Mouse (Mus musculus): ENCODE results near the gene Mgea5. TPM values are rescaled to one million over a fixed set of nuclear protein-coding genes. Genes with fewer than 3 reads are reported as not detected.

The Mgea5 gene
- polyA plus RNA-seq, 1 experiment = 181 TPM

DNA sequence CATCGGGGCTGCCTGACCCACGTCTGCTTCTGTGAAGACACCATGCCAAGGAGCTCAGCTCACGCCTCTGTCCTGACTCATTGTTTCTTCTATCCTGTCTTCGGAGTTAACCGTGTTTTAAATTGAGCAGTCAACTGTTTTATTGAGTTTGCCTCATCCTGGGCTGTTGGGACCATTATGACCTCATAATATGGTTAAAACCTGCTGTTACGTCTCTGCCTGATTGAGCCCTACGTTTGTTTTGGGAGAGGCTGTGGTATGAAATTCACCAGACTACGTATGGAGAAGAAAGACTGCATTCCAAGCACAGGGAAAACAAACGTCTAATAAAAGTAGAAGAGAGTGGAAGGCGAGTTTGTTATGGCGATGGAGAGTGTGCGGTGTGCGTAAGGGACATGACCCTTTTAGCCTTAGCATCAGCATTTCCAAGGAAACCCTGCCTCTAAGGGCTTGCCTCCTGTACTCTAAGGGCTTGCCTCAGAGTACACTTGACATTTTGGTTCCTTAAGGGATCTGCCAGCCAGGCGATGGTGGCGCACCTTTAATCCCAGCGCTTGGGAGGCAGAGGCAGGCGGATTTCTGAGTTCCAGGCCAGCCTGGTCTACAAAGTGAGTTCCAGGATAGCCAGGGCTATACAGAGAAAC lies 418 bp upstream of the Mgea5 start:
- Histone ChIP-seq H3K27ac (ENCODE audit: insufficient read depth, low read length) (peak overlapping the region; percentile 59), H3K4me1 (ENCODE audit: control insufficient read depth, insufficient read depth, low read length) (peaks cover 1% of the 10 kb centered on the region), H3K27me3 (ENCODE audit: control insufficient read depth, insufficient read depth, low read length, poor library complexity, severe bottlenecking) (no peaks in the 10 kb centered on the region), H3K4me3 (ENCODE audit: low read depth, low read length) (peak overlapping the region; percentile 88), H3K9ac (ENCODE audit: low read depth, poor library complexity, severe bottlenecking) (peak overlapping the region; percentile 76), H3K9me3 (replicated peaks; ENCODE audit: control insufficient read depth, insufficient read depth, low read length, poor library complexity, severe bottlenecking) (no peaks in the 10 kb centered on the region), H3K36me3 (ENCODE audit: control insufficient read depth, insufficient read depth, low read length, poor library complexity, severe bottlenecking) (peaks cover 18% of the 10 kb centered on the region)
- TF ChIP-seq CTCF (IDR thresholded peaks at IDR 0.05; ENCODE audit: low read depth, low read length) = no peak
- peak; percentile 77 for TF ChIP-seq POLR2A (IDR thresholded peaks at IDR 0.05; ENCODE audit: insufficient read depth, low read length)

DNA sequence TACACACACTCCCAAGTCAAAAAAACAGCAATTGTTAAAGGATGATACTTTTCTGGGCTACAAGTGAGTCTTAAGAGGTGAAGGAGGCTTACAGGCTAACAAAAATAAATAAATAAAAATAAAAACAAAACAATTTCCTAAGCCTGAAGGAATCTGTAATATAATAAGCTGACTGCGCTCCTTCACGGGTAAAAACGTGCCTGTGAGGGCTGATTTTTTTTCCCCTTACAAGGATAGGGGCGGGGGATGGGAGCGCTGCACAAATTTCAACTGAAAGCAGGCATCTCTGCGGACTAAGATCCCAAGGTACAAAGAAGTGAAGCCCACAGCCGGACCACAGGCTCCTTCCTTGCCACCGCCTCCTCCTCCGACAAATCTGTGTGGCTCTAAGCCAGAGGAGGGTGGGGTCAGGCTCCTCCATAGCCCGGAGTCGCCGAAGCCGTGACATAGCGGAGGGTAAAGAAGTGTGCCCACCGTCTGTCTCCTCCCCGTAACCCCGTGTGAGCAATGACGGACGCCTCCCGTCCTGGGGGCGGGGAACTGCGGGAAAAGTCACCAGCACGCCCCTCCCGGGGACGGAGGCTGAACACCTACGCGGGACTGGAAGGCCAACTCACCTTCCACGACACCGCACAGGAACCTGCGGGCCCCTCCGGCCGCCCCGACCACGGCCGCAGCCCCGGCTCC lies 1.2 kb downstream of the Mgea5 start:
- Histone ChIP-seq H3K9me3 (replicated peaks; ENCODE audit: control insufficient read depth, insufficient read depth, low read length, poor library complexity, severe bottlenecking) (no peaks in the 10 kb centered on the region), H3K36me3 (ENCODE audit: control insufficient read depth, insufficient read depth, low read length, poor library complexity, severe bottlenecking) (peaks cover 31% of the 10 kb centered on the region), H3K27me3 (ENCODE audit: control insufficient read depth, insufficient read depth, low read length, poor library complexity, severe bottlenecking) (no peaks in the 10 kb centered on the region), H3K4me1 (ENCODE audit: control insufficient read depth, insufficient read depth, low read length) (peaks cover 1% of the 10 kb centered on the region), H3K27ac (ENCODE audit: insufficient read depth, low read length) (peak overlapping the region; percentile 11), H3K4me3 (ENCODE audit: low read depth, low read length) (peak overlapping the region; percentile 73), H3K9ac (ENCODE audit: low read depth, poor library complexity, severe bottlenecking) (peak overlapping the region; percentile 93)
- TF ChIP-seq CTCF (IDR thresholded peaks at IDR 0.05; ENCODE audit: low read depth, low read length) (no peak), POLR2A (IDR thresholded peaks at IDR 0.05; ENCODE audit: insufficient read depth, low read length) (no peak), EP300 (IDR thresholded peaks at IDR 0.05; ENCODE audit: insufficient read depth, low read depth, low read length) (no peak)

DNA sequence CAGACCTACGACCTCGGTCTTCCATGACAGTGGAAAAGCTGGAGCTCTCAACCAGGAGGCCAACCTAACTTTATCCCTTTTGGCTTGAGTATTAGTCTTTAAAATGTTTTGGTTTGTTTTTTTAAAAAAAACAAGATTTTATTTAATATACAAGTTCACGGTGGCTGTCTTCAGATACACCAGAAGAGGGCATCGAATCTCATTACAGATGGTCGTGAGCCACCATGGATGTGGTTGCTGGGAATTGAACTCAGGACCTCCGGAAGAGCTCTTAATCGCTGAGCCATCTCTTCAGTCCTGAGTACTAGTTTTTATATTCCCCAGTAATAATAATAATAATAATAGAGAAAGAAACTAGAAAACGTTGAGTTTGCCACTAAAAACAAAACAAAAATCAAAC lies 2.0 kb downstream of the Mgea5 start:
- Histone ChIP-seq H3K4me1 (ENCODE audit: control insufficient read depth, insufficient read depth, low read length) (peaks cover 1% of the 10 kb centered on the region), H3K27ac (ENCODE audit: insufficient read depth, low read length) (no peak overlapping the region), H3K9ac (ENCODE audit: low read depth, poor library complexity, severe bottlenecking) (peak overlapping the region; percentile 51), H3K27me3 (ENCODE audit: control insufficient read depth, insufficient read depth, low read length, poor library complexity, severe bottlenecking) (no peaks in the 10 kb centered on the region), H3K9me3 (replicated peaks; ENCODE audit: control insufficient read depth, insufficient read depth, low read length, poor library complexity, severe bottlenecking) (no peaks in the 10 kb centered on the region), H3K4me3 (ENCODE audit: low read depth, low read length) (peak overlapping the region; percentile 13; the same call in 1 of the 2 replicates), H3K36me3 (ENCODE audit: control insufficient read depth, insufficient read depth, low read length, poor library complexity, severe bottlenecking) (peaks cover 32% of the 10 kb centered on the region)
- TF ChIP-seq CTCF (IDR thresholded peaks at IDR 0.05; ENCODE audit: low read depth, low read length) (no peak), POLR2A (IDR thresholded peaks at IDR 0.05; ENCODE audit: insufficient read depth, low read length) (no peak), EP300 (IDR thresholded peaks at IDR 0.05; ENCODE audit: insufficient read depth, low read depth, low read length) (no peak)

DNA sequence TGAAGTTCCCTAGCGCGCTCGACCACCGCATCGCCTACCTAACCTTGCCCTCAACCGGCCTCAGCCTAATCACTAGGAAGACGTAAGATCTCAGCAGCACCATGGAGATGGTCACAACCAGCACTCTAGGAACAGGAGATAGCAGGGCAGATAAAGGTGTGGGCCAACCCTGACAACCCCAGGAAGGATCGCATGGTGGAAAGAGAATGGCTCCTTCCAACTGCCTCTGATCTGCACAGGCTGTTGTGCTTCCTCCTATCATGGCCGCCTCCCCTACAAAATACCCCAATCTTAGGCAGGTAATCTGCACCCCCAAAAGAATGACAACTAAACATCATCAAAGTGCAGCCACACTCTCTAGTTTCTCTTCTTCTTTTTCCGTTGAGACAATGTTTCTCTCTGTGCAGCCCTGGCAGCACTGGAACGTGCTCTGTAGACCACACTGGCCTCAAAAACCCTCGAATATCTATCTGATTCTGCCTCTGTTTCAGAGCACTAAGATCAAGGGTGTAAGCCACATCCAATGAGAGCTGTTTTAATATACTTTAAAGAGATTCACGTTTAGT lies 3.2 kb downstream of the Mgea5 start:
- Histone ChIP-seq H3K27me3 (ENCODE audit: control insufficient read depth, insufficient read depth, low read length, poor library complexity, severe bottlenecking) (no peaks in the 10 kb centered on the region), H3K36me3 (ENCODE audit: control insufficient read depth, insufficient read depth, low read length, poor library complexity, severe bottlenecking) (peaks cover 42% of the 10 kb centered on the region), H3K4me3 (ENCODE audit: low read depth, low read length) (no peak overlapping the region), H3K27ac (ENCODE audit: insufficient read depth, low read length) (no peak overlapping the region), H3K4me1 (ENCODE audit: control insufficient read depth, insufficient read depth, low read length) (peaks cover under 1% of the 10 kb centered on the region), H3K9me3 (replicated peaks; ENCODE audit: control insufficient read depth, insufficient read depth, low read length, poor library complexity, severe bottlenecking) (no peaks in the 10 kb centered on the region), H3K9ac (ENCODE audit: low read depth, poor library complexity, severe bottlenecking) (no peak overlapping the region)
- no peak for TF ChIP-seq CTCF (IDR thresholded peaks at IDR 0.05; ENCODE audit: low read depth, low read length)
- no peak for TF ChIP-seq EP300 (IDR thresholded peaks at IDR 0.05; ENCODE audit: insufficient read depth, low read depth, low read length)
- no peak for TF ChIP-seq POLR2A (IDR thresholded peaks at IDR 0.05; ENCODE audit: insufficient read depth, low read length)

DNA sequence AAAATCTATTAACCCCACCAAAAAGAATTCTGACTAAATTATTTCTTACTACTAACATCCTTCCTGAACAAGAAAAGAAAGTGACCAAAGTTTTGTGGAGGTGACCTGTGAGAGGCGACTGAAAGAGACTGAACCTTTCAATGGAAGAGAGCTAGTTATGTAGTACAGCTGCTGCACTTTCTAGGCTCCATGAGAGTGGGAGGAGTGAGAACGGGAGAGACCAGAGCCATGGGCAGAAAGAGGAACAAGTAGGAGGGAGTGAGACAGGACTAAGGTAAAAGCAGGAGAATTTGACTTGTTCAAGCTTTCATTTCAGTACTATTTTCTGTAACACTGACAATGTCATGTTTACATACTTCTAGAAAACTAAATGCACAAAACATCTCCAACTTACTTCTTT lies 8.2 kb downstream of the Mgea5 start:
- Histone ChIP-seq H3K36me3 (ENCODE audit: control insufficient read depth, insufficient read depth, low read length, poor library complexity, severe bottlenecking) (peaks cover 82% of the 10 kb centered on the region), H3K27ac (ENCODE audit: insufficient read depth, low read length) (no peak overlapping the region), H3K9me3 (replicated peaks; ENCODE audit: control insufficient read depth, insufficient read depth, low read length, poor library complexity, severe bottlenecking) (no peaks in the 10 kb centered on the region)

DNA sequence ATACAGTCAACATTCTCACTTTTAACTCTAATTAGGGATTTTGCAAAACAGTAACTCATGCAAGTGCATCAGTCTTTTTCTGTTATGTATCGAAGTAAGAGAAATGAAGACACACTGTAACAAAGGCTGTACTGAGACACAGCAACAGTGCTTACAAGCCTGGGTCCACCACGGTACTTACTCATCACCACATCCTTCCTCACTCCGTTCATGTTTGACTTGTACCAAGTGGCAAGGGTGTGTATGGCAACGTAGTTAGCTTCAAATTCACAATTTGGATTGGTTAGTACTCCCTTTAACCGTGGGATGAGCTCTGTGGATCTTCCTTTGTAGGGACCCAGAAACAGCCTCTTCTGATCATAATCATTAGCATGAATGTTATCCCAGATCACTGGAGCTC lies 12.1 kb downstream of the Mgea5 start:
- Histone ChIP-seq H3K27ac (ENCODE audit: insufficient read depth, low read length) (no peak overlapping the region), H3K9me3 (replicated peaks; ENCODE audit: control insufficient read depth, insufficient read depth, low read length, poor library complexity, severe bottlenecking) (no peaks in the 10 kb centered on the region), H3K9ac (ENCODE audit: low read depth, poor library complexity, severe bottlenecking) (no peak overlapping the region), H3K36me3 (ENCODE audit: control insufficient read depth, insufficient read depth, low read length, poor library complexity, severe bottlenecking) (peaks cover 89% of the 10 kb centered on the region), H3K27me3 (ENCODE audit: control insufficient read depth, insufficient read depth, low read length, poor library complexity, severe bottlenecking) (no peaks in the 10 kb centered on the region), H3K4me3 (ENCODE audit: low read depth, low read length) (no peak overlapping the region), H3K4me1 (ENCODE audit: control insufficient read depth, insufficient read depth, low read length) (no peaks in the 10 kb centered on the region)
- TF ChIP-seq POLR2A (IDR thresholded peaks at IDR 0.05; ENCODE audit: insufficient read depth, low read length) = no peak
- no peak for TF ChIP-seq CTCF (IDR thresholded peaks at IDR 0.05; ENCODE audit: low read depth, low read length)
- no peak for TF ChIP-seq EP300 (IDR thresholded peaks at IDR 0.05; ENCODE audit: insufficient read depth, low read depth, low read length)

More for the DNA sequence above, 8.2 kb downstream of the Mgea5 start:
- TF ChIP-seq POLR2A (IDR thresholded peaks at IDR 0.05; ENCODE audit: insufficient read depth, low read length) (no peak), CTCF (IDR thresholded peaks at IDR 0.05; ENCODE audit: low read depth, low read length) (no peak)
- Histone ChIP-seq H3K4me1 (ENCODE audit: control insufficient read depth, insufficient read depth, low read length) (no peaks in the 10 kb centered on the region), H3K27me3 (ENCODE audit: control insufficient read depth, insufficient read depth, low read length, poor library complexity, severe bottlenecking) (no peaks in the 10 kb centered on the region), H3K9ac (ENCODE audit: low read depth, poor library complexity, severe bottlenecking) (no peak overlapping the region), H3K4me3 (ENCODE audit: low read depth, low read length) (no peak overlapping the region)
